Comparison of ENCODE assay signal across 8 mouse cellular contexts in the genomic region with DNA sequence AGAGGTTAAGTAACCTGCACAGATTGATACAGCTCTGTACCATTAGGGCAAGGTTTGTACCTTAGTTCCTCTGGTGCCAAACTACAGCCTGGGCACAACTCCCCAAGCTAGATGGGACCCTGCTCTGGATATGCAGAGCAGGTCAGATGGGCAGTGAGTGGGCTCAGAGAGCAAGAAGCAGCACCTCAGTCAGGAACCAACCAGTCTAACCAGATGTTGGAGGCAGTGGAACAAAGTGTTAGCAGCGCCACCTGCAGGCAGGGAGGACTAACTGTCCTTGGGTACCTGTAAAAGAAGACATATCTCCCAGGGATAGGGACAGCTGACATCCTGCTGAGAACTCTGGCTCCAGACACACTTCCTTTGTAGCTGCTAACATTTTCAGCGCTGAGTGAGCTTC.
DNase-seq lines count a peak whose midpoint lies in the region; ATAC-seq and TF ChIP-seq lines count a peak whose summit lies in the region.

No protein-coding gene starts in this region.

- no peaks in the 10 kb centered on the region for H3K79me2 ChIP-seq in C2C12 (ENCODE audit: control insufficient read depth, insufficient read depth)

- H3K36me3 ChIP-seq in forebrain, postnatal 0 days (ENCODE audit: insufficient read depth): no peaks in the 10 kb centered on the region
- H3K36me3 ChIP-seq in forebrain, embryonic 15.5 days: no peaks in the 10 kb centered on the region
- no peaks in the 10 kb centered on the region for H3K36me3 ChIP-seq in C2C12 (ENCODE audit: control insufficient read depth, insufficient read depth)
- H3K36me3 ChIP-seq in heart, embryonic 11.5 days (ENCODE audit: control insufficient read depth, insufficient read depth, low read length): no peaks in the 10 kb centered on the region

- H3K27me3 ChIP-seq in forebrain, postnatal 0 days (ENCODE audit: insufficient read depth, low read length): peaks cover 3% of the 10 kb centered on the region; the same call in 1 of the 2 replicates
- H3K27me3 ChIP-seq in forebrain, embryonic 15.5 days: peaks cover 28% of the 10 kb centered on the region
- H3K27me3 ChIP-seq in C2C12 (ENCODE audit: control insufficient read depth, insufficient read depth, insufficient read length): no peaks in the 10 kb centered on the region
- H3K27me3 ChIP-seq in heart, embryonic 11.5 days (ENCODE audit: control insufficient read depth, insufficient read depth, low read length): no peaks in the 10 kb centered on the region

- DNase-seq in forebrain, postnatal 0 days: no peak
- peak; percentile 58 for DNase-seq in retina, embryonic 14.5 days (ENCODE audit: low spot score)
- DNase-seq in layer of hippocampus, postnatal 10 days (ENCODE audit: low spot score in 2 of 2): no peak
- DNase-seq in adrenal gland, postnatal 25 days: no peak

- TF ChIP-seq CTCF in forebrain, postnatal 0 days (IDR thresholded peaks at IDR 0.05; ENCODE audit: low read depth): peak; percentile 57
- TF ChIP-seq CTCF in C2C12 (IDR thresholded peaks at IDR 0.05; ENCODE audit: control insufficient read depth, insufficient read depth, insufficient read length): peak; percentile 15
- TF ChIP-seq CTCF in cortical plate, adult 2 months (IDR thresholded peaks at IDR 0.05; ENCODE audit: extremely low read depth, insufficient read depth, low read length): peak; percentile 36

- no peaks in the 10 kb centered on the region for H3K79me3 ChIP-seq in C2C12 (ENCODE audit: low read depth)

- H3K4me2 ChIP-seq in forebrain, postnatal 0 days (ENCODE audit: low read depth): no peak overlapping the region
- H3K4me2 ChIP-seq in forebrain, embryonic 15.5 days (replicated peaks): no peak overlapping the region
- H3K4me2 ChIP-seq in heart, embryonic 11.5 days: no peak overlapping the region

- TF ChIP-seq POLR2A in cortical plate, adult 2 months (IDR thresholded peaks at IDR 0.05; ENCODE audit: extremely low read depth, insufficient read depth, low read length): no peak

- no peak overlapping the region for H3ac ChIP-seq in C2C12 (ENCODE audit: control insufficient read depth, insufficient read length, low read depth)

- no peak overlapping the region for H3K9ac ChIP-seq in forebrain, postnatal 0 days
- no peak overlapping the region for H3K9ac ChIP-seq in forebrain, embryonic 15.5 days (replicated peaks)
- no peak overlapping the region for H3K9ac ChIP-seq in heart, embryonic 11.5 days (ENCODE audit: low read depth, low read length)

- 38% methylated on average over 2 of the region's 2 CpGs for WGBS in forebrain, postnatal 0 days
- WGBS in forebrain, embryonic 15.5 days: 29% methylated on average over 2 of the region's 2 CpGs
- WGBS in heart, embryonic 11.5 days (ENCODE audit: insufficient replicate concordance): 30% methylated on average over 2 of the region's 2 CpGs

- H3K4me1 ChIP-seq in forebrain, postnatal 0 days (ENCODE audit: insufficient read depth): peaks cover 8% of the 10 kb centered on the region
- peaks cover 14% of the 10 kb centered on the region for H3K4me1 ChIP-seq in forebrain, embryonic 15.5 days
- no peaks in the 10 kb centered on the region for H3K4me1 ChIP-seq in cortical plate, adult 2 months (ENCODE audit: control insufficient read depth, insufficient read depth, low read length)
- H3K4me1 ChIP-seq in heart, embryonic 11.5 days (ENCODE audit: control insufficient read depth, insufficient read depth, low read length): peaks cover 8% of the 10 kb centered on the region; the same call in 1 of the 2 replicates

- no peak overlapping the region for H3K4me3 ChIP-seq in forebrain, postnatal 0 days (ENCODE audit: low read depth, low read length)
- no peak overlapping the region for H3K4me3 ChIP-seq in forebrain, embryonic 15.5 days
- H3K4me3 ChIP-seq in C2C12 (ENCODE audit: insufficient read depth, poor library complexity, severe bottlenecking): no peak overlapping the region
- H3K4me3 ChIP-seq in cortical plate, adult 2 months (ENCODE audit: insufficient read depth, low read length): no peak overlapping the region
- no peak overlapping the region for H3K4me3 ChIP-seq in heart, embryonic 11.5 days (ENCODE audit: low read depth, low read length)

- H3K27ac ChIP-seq in forebrain, postnatal 0 days (ENCODE audit: low read depth, low read length): no peak overlapping the region
- H3K27ac ChIP-seq in forebrain, embryonic 15.5 days (replicated peaks): no peak overlapping the region
- H3K27ac ChIP-seq in cortical plate, adult 2 months (ENCODE audit: insufficient read depth, low read length): no peak overlapping the region
- no peak overlapping the region for H3K27ac ChIP-seq in heart, embryonic 11.5 days (ENCODE audit: low read depth, low read length)

- no peak for ATAC-seq in forebrain, postnatal 0 days
- no peak for ATAC-seq in forebrain, embryonic 15.5 days (replicated peaks)
- ATAC-seq in heart, embryonic 11.5 days (replicated peaks; ENCODE audit: insufficient number of reproducible peaks, low FRiP score, low TSS enrichment): no peak

- H3K9me3 ChIP-seq in forebrain, postnatal 0 days (ENCODE audit: low read length): no peaks in the 10 kb centered on the region
- no peaks in the 10 kb centered on the region for H3K9me3 ChIP-seq in forebrain, embryonic 15.5 days
- H3K9me3 ChIP-seq in heart, embryonic 11.5 days (replicated peaks; ENCODE audit: control insufficient read depth, low read length): no peaks in the 10 kb centered on the region

TF ChIP-seq in C2C12, 6 proteins besides CTCF, POLR2A, EP300 and RAD21:
- no peak for TF ChIP-seq MYOD1 (IDR thresholded peaks at IDR 0.05; ENCODE audit: control insufficient read depth, insufficient read length, low read depth)
- no peak for TF ChIP-seq CEBPB (IDR thresholded peaks at IDR 0.05; ENCODE audit: low read depth)
- TF ChIP-seq MAX (IDR thresholded peaks at IDR 0.05): no peak
- no peak for TF ChIP-seq MYOG (IDR thresholded peaks at IDR 0.05; ENCODE audit: control insufficient read depth, extremely low read depth, insufficient read length)
- no peak for TF ChIP-seq USF1 (IDR thresholded peaks at IDR 0.05; ENCODE audit: low read depth)
- no peak for TF ChIP-seq FOSL1 (IDR thresholded peaks at IDR 0.05; ENCODE audit: insufficient read depth, low read length, poor library complexity, severe bottlenecking)
